Mouse (Mus musculus): ENCODE measurements around the gene Mrpl52.

The Mrpl52 gene

GRCm38 (mm10) chr14:54432837-54433830 is 6.4 kb downstream of the Mrpl52 start:
- no peak for DNase-seq

- no peak for DNase-seq
Observed at GRCm38 (mm10) chr14:54433941-54434531, 7.3 kb downstream of the Mrpl52 start.

GRCm38 (mm10) chr14:54435194-54435918 is 8.6 kb downstream of the Mrpl52 start:
- DNase-seq, result no peak

GRCm38 (mm10) chr14:54439155-54439554 is 12.4 kb downstream of the Mrpl52 start:
- DNase-seq, result no peak

GRCm38 (mm10) chr14:54439610-54440009 is 12.9 kb downstream of the Mrpl52 start:
- DNase-seq, result no peak

GRCm38 (mm10) chr14:54440538-54440937 is 13.8 kb downstream of the Mrpl52 start:
- DNase-seq, result no peak

GRCm38 (mm10) chr14:54441365-54441764 is 14.7 kb downstream of the Mrpl52 start:
- no peak for DNase-seq

GRCm38 (mm10) chr14:54442548-54442947 is 15.8 kb downstream of the Mrpl52 start:
- no peak for DNase-seq

GRCm38 (mm10) chr14:54443196-54443595 is 16.5 kb downstream of the Mrpl52 start:
- DNase-seq, result no peak

GRCm38 (mm10) chr14:54443712-54444618 is 17.3 kb downstream of the Mrpl52 start:
- no peak for DNase-seq

GRCm38 (mm10) chr14:54445476-54445875 is 18.8 kb downstream of the Mrpl52 start:
- no peak for DNase-seq

GRCm38 (mm10) chr14:54453566-54453965 is 26.9 kb downstream of the Mrpl52 start:
- DNase-seq, result no peak

GRCm38 (mm10) chr14:54454669-54455528 is 28.2 kb downstream of the Mrpl52 start:
- DNase-seq, result no peak

- no peak for DNase-seq
Observed at GRCm38 (mm10) chr14:54457907-54458569, 31.3 kb downstream of the Mrpl52 start.

GRCm38 (mm10) chr14:54462146-54462545 is 35.4 kb downstream of the Mrpl52 start:
- no peak for DNase-seq

- no peak for DNase-seq
Observed at GRCm38 (mm10) chr14:54463108-54463958, 36.6 kb downstream of the Mrpl52 start.

- DNase-seq, result peak; percentile 94
Observed at GRCm38 (mm10) chr14:54463959-54464292, 37.2 kb downstream of the Mrpl52 start, which contains the start of gene Lrp10. Lrp10 (plus strand) TSS chr14:54464137.

- peak; percentile 80 for DNase-seq
Observed at GRCm38 (mm10) chr14:54464293-54465005, 37.7 kb downstream of the Mrpl52 start.

GRCm38 (mm10) chr14:54471467-54471866 is 44.8 kb downstream of the Mrpl52 start:
- no peak for DNase-seq

Data from kidney, adult 18-20 months (tissue).